Mouse (Mus musculus) CH12.LX (cell line): ENCODE measurements at regions not wholly inside any gene's neighbourhood (a gene's known extent, or its start where the extent isn't known, plus 50 kb on each side); places are given as distances from the start of the nearest gene placed in this dataset.

Experiments
- DNase-seq: peaks from one replicate; pipeline ENCODE4 v3.0.0-alpha.2; 2013; ENCODE audit errors: extremely low read depth
- H3K27ac ChIP-seq: 2 replicates; pipeline ENCODE4 v1.5.1; 2012; ENCODE audit warnings: low read depth, mild to moderate bottlenecking, control low read depth, moderate library complexity; ENCODE audit not compliant: insufficient read depth
- H3K27me3 ChIP-seq: replicated peaks from 2 replicates; pipeline ENCODE3; 2012; ENCODE audit warnings: inconsistent platforms
- H3K36me3 ChIP-seq, 2 experiments: replicated peaks in 1 of 2; 2 replicates each; pipeline versions ENCODE3 to v1.6.1; 2012; ENCODE audit warnings: inconsistent platforms in 1 of 2, low read length in 1 of 2, mild to moderate bottlenecking in 1 of 2, mixed read lengths in 1 of 2, moderate library complexity in 1 of 2; ENCODE audit not compliant: control insufficient read depth in 1 of 2, insufficient read depth in 1 of 2
- H3K4me1 ChIP-seq, 2 experiments: 2 replicates each; pipeline ENCODE4 v1.6.1; 2012; ENCODE audit warnings: inconsistent platforms in 1 of 2, moderate library complexity in 1 of 2; ENCODE audit not compliant: insufficient read depth in 2 of 2, control insufficient read depth in 1 of 2
- H3K4me2 ChIP-seq: 2 replicates; pipeline ENCODE4 v1.6.1; 2012; ENCODE audit warnings: low read depth, mild to moderate bottlenecking, control low read depth; ENCODE audit not compliant: poor library complexity, insufficient read depth, severe bottlenecking
- H3K4me3 ChIP-seq, 3 experiments: fragments of 150-350 bp in 1 of 3; sonication (generic) in 1 of 3; replicated peaks in 1 of 3; 2 replicates each; pipeline versions ENCODE3 to v1.5.1; 2011 to 2012; ENCODE audit warnings: low read depth in 2 of 3, low read length in 2 of 3, mild to moderate bottlenecking in 2 of 3, moderate library complexity in 2 of 3, control low read depth in 1 of 3, improper control_type of control experiment in 1 of 3, inconsistent platforms in 1 of 3, mixed read lengths in 1 of 3; ENCODE audit not compliant: poor library complexity in 1 of 3
- H3K79me2 ChIP-seq: replicated peaks from 2 replicates; pipeline ENCODE4 v1.6.1; 2012; ENCODE audit warnings: mild to moderate bottlenecking, moderate library complexity; ENCODE audit not compliant: control insufficient read depth, poor library complexity, insufficient read depth, severe bottlenecking; ENCODE audit errors: extremely low read depth
- H3K9ac ChIP-seq: 2 replicates; pipeline ENCODE4 v1.6.1; 2012; ENCODE audit warnings: low read depth, mild to moderate bottlenecking, control low read depth, moderate library complexity; ENCODE audit not compliant: insufficient read depth
- H3K9me3 ChIP-seq: replicated peaks from 2 replicates; pipeline ENCODE3; 2012; ENCODE audit warnings: low read length, inconsistent platforms, mixed read lengths
- CHD1 ChIP-seq: IDR thresholded peaks from 2 replicates; pipeline ENCODE4 v1.6.1; 2012; ENCODE audit warnings: low read depth, low read length, improper control_type of control experiment, inconsistent platforms
- CHD2 ChIP-seq: IDR thresholded peaks from 2 replicates; pipeline ENCODE4 v1.6.1; 2011; ENCODE audit warnings: low read length, improper control_type of control experiment
- E2F4 ChIP-seq: IDR thresholded peaks from 2 replicates; pipeline ENCODE4 v1.6.1; 2011; ENCODE audit warnings: low read depth, low read length, improper control_type of control experiment; ENCODE audit not compliant: insufficient replicate concordance
- EP300 ChIP-seq: IDR thresholded peaks from 2 replicates; pipeline ENCODE4 v1.6.1; 2011; ENCODE audit warnings: low read length, improper control_type of control experiment
- GABPA ChIP-seq: IDR thresholded peaks from 2 replicates; pipeline ENCODE4 v1.6.1; 2012; ENCODE audit warnings: low read depth, low read length, improper control_type of control experiment, inconsistent platforms; ENCODE audit not compliant: insufficient replicate concordance
- IRF4 ChIP-seq: IDR thresholded peaks from 2 replicates; pipeline ENCODE4 v1.6.1; 2014; ENCODE audit warnings: low read depth, mild to moderate bottlenecking, inconsistent platforms, low read length, improper control_type of control experiment
- JUN ChIP-seq: IDR thresholded peaks from 2 replicates; pipeline ENCODE4 v1.6.1; 2011; ENCODE audit warnings: low read depth, mild to moderate bottlenecking, low read length, improper control_type of control experiment, moderate library complexity; ENCODE audit not compliant: insufficient read depth
- JUND ChIP-seq: conservative IDR thresholded peaks from 2 replicates; pipeline ENCODE4 v1.6.1; 2011; ENCODE audit warnings: low read depth, low read length, improper control_type of control experiment
- KAT2A ChIP-seq: IDR thresholded peaks from 2 replicates; pipeline ENCODE4 v1.6.1; 2012; ENCODE audit warnings: low read length, improper control_type of control experiment, inconsistent platforms; ENCODE audit not compliant: insufficient replicate concordance
- MAFK ChIP-seq: IDR thresholded peaks from 2 replicates; pipeline ENCODE4 v1.6.1; 2011; ENCODE audit warnings: low read length, improper control_type of control experiment; ENCODE audit not compliant: insufficient replicate concordance
- MAZ ChIP-seq: IDR thresholded peaks from 2 replicates; pipeline ENCODE4 v1.6.1; 2012; ENCODE audit warnings: low read depth, mild to moderate bottlenecking, inconsistent platforms, low read length, improper control_type of control experiment, moderate library complexity
- NELFE ChIP-seq: IDR thresholded peaks from 2 replicates; pipeline ENCODE4 v1.6.1; 2011; ENCODE audit warnings: low read depth, low read length, improper control_type of control experiment
- NRF1 ChIP-seq: IDR thresholded peaks from 2 replicates; pipeline ENCODE4 v1.6.1; 2014; ENCODE audit warnings: low read depth, mild to moderate bottlenecking, inconsistent platforms, low read length, improper control_type of control experiment, moderate library complexity
- PAX5 ChIP-seq: IDR thresholded peaks from 2 replicates; pipeline ENCODE4 v1.6.1; 2012; ENCODE audit warnings: low read length, inconsistent platforms, mixed read lengths
- POLR2A ChIP-seq: IDR thresholded peaks from 2 replicates; pipeline ENCODE4 v1.6.1; 2011; ENCODE audit warnings: low read depth, mild to moderate bottlenecking, improper control_type of control experiment, low read length
- POLR2AphosphoS2 ChIP-seq: IDR thresholded peaks from 2 replicates; pipeline ENCODE4 v1.6.1; 2011; ENCODE audit warnings: low read depth, low read length, improper control_type of control experiment
- RAD21 ChIP-seq: IDR thresholded peaks from 2 replicates; pipeline ENCODE4 v1.6.1; 2011; ENCODE audit warnings: low read depth, mild to moderate bottlenecking, low read length, improper control_type of control experiment, moderate library complexity
- SIN3A ChIP-seq: IDR thresholded peaks from 2 replicates; pipeline ENCODE4 v1.6.1; 2012; ENCODE audit warnings: low read length, improper control_type of control experiment, inconsistent platforms
- TBP ChIP-seq: conservative IDR thresholded peaks from 2 replicates; pipeline ENCODE4 v1.6.1; 2011; ENCODE audit warnings: low read depth, low read length, improper control_type of control experiment
- UBTF ChIP-seq: IDR thresholded peaks from 2 replicates; pipeline ENCODE4 v1.6.1; 2012; ENCODE audit warnings: low read depth, mild to moderate bottlenecking, inconsistent platforms, low read length, improper control_type of control experiment, moderate library complexity
- ZMIZ1 ChIP-seq: IDR thresholded peaks from 2 replicates; pipeline ENCODE4 v1.6.1; 2012; ENCODE audit warnings: low read depth, mild to moderate bottlenecking, inconsistent platforms, low read length, improper control_type of control experiment
- dilution Hi-C: fragments of 300-500 bp; cut with MboI; formaldehyde crosslinking; loops from 2 replicates; pipeline ENCODE4 v1.14.3; 2020; ENCODE audit warnings: low sequenced_read_pairs; ENCODE audit not compliant: extremely low pct_unique_long_range_greater_than_20kb, extremely low pct_ligation_motif_present
- in situ Hi-C: fragments of 300-500 bp; cut with MboI; formaldehyde crosslinking; loops from 3 replicates; pipeline ENCODE4 v1.14.3; 2019; ENCODE audit warnings: low sequenced_read_pairs, low pct_ligation_motif_present, low pct_unique_long_range_greater_than_20kb, mixed read lengths

DNA sequence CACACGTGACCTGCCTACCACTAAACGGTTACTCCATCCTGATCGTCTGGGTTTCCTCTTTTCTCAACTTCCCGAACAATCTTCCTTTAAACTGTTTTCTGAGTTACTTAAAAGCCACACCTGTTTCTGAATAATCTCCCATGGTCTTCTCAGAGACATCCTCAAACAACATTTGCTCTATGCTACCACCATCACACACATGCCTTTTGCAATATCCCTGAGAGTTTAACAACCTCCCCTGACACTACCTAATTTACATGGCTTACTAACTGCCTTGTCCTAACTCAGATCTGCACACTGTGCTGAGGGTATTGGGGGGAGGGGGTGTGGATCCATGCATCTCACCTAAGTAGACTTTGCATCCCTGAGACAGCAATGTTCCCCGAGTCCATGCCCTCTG is 178.6 kb downstream of the Gxylt1 start:
- no peak for TF ChIP-seq NRF1
- TF ChIP-seq SIN3A, result no peak
- no peak for TF ChIP-seq CHD2
- TF ChIP-seq IRF4, result no peak
- TF ChIP-seq NELFE, result no peak
- no peak for TF ChIP-seq POLR2AphosphoS2
- no peak for TF ChIP-seq JUN
- TF ChIP-seq RAD21, result no peak
- TF ChIP-seq E2F4, result no peak
- no peak for TF ChIP-seq TBP
- TF ChIP-seq GABPA, result no peak
- TF ChIP-seq JUND, result no peak
- TF ChIP-seq PAX5, result no peak
- no peak for TF ChIP-seq EP300
- TF ChIP-seq MAFK, result no peak
- TF ChIP-seq KAT2A, result no peak
- no peak for TF ChIP-seq ZMIZ1
- no peak for TF ChIP-seq POLR2A
- TF ChIP-seq, all 38 proteins: peak for 0
- H3K36me3 ChIP-seq, result no peaks in the 10 kb centered on the region
- H3K27me3 ChIP-seq, result no peaks in the 10 kb centered on the region
- no peak overlapping the region for H3K27ac ChIP-seq
- in situ Hi-C loops, result no loop called here
- no peaks in the 10 kb centered on the region for H3K4me1 ChIP-seq
- no peak overlapping the region for H3K4me2 ChIP-seq
- no peak overlapping the region for H3K9ac ChIP-seq
- no peak overlapping the region for H3K4me3 ChIP-seq
- dilution Hi-C loops, result no loop called here
- H3K9me3 ChIP-seq, result peaks cover 64% of the 10 kb centered on the region
- no peak for DNase-seq
- H3K79me2 ChIP-seq, result no peaks in the 10 kb centered on the region

DNA sequence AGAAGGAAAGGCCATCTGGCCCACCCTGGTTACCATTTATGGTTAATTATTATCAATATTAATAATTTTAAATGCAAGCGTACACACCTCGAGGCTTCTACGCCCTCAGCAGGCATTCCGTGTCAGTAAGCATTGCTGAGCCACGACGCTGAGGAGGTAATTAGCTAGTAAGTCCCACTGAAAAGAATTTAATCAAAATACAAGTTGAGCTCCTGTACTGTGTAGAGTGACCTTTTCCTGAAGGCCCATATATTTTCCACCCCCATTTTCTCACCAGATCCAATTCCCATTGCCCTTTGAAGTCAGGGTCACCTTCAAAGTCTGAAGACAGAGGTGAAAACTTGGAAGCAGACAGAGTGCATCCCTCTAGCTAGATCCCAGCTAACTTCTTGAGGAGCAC is 179.8 kb downstream of the Gxylt1 start:
- H3K4me1 ChIP-seq, result no peaks in the 10 kb centered on the region
- H3K9me3 ChIP-seq, result peaks cover 59% of the 10 kb centered on the region
- no peak overlapping the region for H3K9ac ChIP-seq
- H3K79me2 ChIP-seq, result no peaks in the 10 kb centered on the region
- DNase-seq, result no peak
- in situ Hi-C loops (no loop called here), dilution Hi-C loops (no loop called here)
- TF ChIP-seq PAX5, result no peak
- no peak for TF ChIP-seq EP300
- TF ChIP-seq RAD21, result no peak
- no peak for TF ChIP-seq MAZ
- TF ChIP-seq CHD1, result no peak
- TF ChIP-seq UBTF, result no peak
- TF ChIP-seq JUND, result no peak
- no peaks in the 10 kb centered on the region for H3K36me3 ChIP-seq
- no peak overlapping the region for H3K4me3 ChIP-seq
- H3K27me3 ChIP-seq, result no peaks in the 10 kb centered on the region
- no peak overlapping the region for H3K4me2 ChIP-seq
- H3K27ac ChIP-seq, result no peak overlapping the region
